9 mouse cellular contexts compared by ENCODE assay signal in the genomic region with DNA sequence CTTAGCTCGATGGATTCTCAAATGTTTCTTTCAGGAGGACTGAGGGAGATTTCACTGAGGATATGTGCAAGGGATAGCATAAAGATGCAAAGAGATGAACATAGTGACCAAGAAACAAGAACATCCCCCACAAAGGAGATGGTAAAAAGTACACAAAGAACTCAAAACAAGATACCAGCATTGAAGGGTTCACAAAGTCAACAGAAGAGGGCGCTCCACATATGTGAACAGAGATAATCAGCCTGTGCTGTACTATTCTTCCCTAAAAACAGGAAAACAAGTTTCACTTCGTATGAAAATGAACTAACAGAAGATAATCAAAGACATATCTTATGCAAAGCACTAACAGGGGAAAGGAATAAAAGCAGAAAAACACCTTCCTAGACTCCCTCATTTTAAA. TPM values are rescaled to one million over a fixed set of nuclear protein-coding genes. Genes with fewer than 3 reads are reported as not detected.
DNase-seq lines count a peak whose midpoint lies in the region; ATAC-seq and TF ChIP-seq lines count a peak whose summit lies in the region.
"Had no signal": no experiment of that assay in that cellular context is flagged by ENCODE, and none has a peak within 500 bp of the region (broad histone marks: within the 10 kb centered on the region; RNA-seq: fewer than 3 reads in every experiment).

No protein-coding gene starts in this region.

- TF ChIP-seq POLR2A in kidney, adult 2 months (IDR thresholded peaks at IDR 0.05; ENCODE audit: low read depth, low read length) = no peak
- no peak for TF ChIP-seq POLR2A in MEL (IDR thresholded peaks at IDR 0.05; ENCODE audit: control insufficient read depth in 1 of 2, insufficient read depth in 1 of 2, low read depth in 1 of 2, low read length in 2 of 2, poor library complexity in 1 of 2)

- peak; percentile 55 for TF ChIP-seq RAD21 in MEL (IDR thresholded peaks at IDR 0.05; ENCODE audit: low read depth, low read length)

- ATAC-seq in erythroid progenitor cell, adult 5-6 weeks (replicated peaks; ENCODE audit: low FRiP score, poor library complexity, severe bottlenecking) = no peak

- H3K9me3 ChIP-seq in MEL (replicated peaks; ENCODE audit: insufficient read depth, low read length) = no peaks in the 10 kb centered on the region
- H3K9me3 ChIP-seq: liver, embryonic 15.5 days had no signal

- no peaks in the 10 kb centered on the region for H3K27me3 ChIP-seq in kidney, adult 2 months (replicated peaks; ENCODE audit: control insufficient read depth, insufficient read depth, low read length)
- H3K27me3 ChIP-seq in MEL (ENCODE audit: control insufficient read depth in 1 of 2, insufficient read depth in 2 of 2, low read length in 2 of 2) = no peaks in the 10 kb centered on the region
- H3K27me3 ChIP-seq: liver, embryonic 15.5 days had no signal

- no peaks in the 10 kb centered on the region for H3K36me3 ChIP-seq in kidney, adult 2 months (ENCODE audit: control insufficient read depth, insufficient read depth, low read length)
- H3K36me3 ChIP-seq in MEL (ENCODE audit: control insufficient read depth in 1 of 2, insufficient read depth in 2 of 2, low read length in 2 of 2) = no peaks in the 10 kb centered on the region
- H3K36me3 ChIP-seq: liver, embryonic 15.5 days had no signal

- DNase-seq in kidney, adult 2 months = peak; percentile 28
- DNase-seq in kidney, adult 11 months = no peak
- DNase-seq in MEL (ENCODE audit: low read depth, low spot score) = peak; percentile 60
- DNase-seq in adrenal gland, postnatal 14 days = peak; percentile 39
- DNase-seq in heart, postnatal 4 days = peak; percentile 31
- peak; percentile 70 for DNase-seq in lung, postnatal 36 days

- no peaks in the 10 kb centered on the region for H3K4me1 ChIP-seq in kidney, adult 2 months (ENCODE audit: control insufficient read depth, insufficient read depth, low read length)
- no peaks in the 10 kb centered on the region for H3K4me1 ChIP-seq in MEL (ENCODE audit: control insufficient read depth in 1 of 2, insufficient read depth in 2 of 2, low read length in 2 of 2)
- H3K4me1 ChIP-seq: liver, embryonic 15.5 days had no signal

- H3K27ac ChIP-seq in kidney, adult 2 months (ENCODE audit: insufficient read depth, low read depth, low read length) = no peak overlapping the region
- H3K27ac ChIP-seq in MEL (ENCODE audit: control insufficient read depth, low read depth, low read length) = no peak overlapping the region
- H3K27ac ChIP-seq: liver, embryonic 15.5 days had no signal

- no peak overlapping the region for H3K4me3 ChIP-seq in kidney, adult 2 months (ENCODE audit: insufficient read depth, low read depth, low read length)
- no peak overlapping the region for H3K4me3 ChIP-seq in MEL (ENCODE audit: control insufficient read depth in 1 of 2, insufficient read depth in 1 of 2, low read depth in 2 of 2, low read length in 2 of 2)
- H3K4me3 ChIP-seq: erythroblast, embryonic 14.5 days; liver, embryonic 15.5 days had no signal

- no peaks in the 10 kb centered on the region for H3K79me2 ChIP-seq in MEL (ENCODE audit: control insufficient read depth, insufficient read depth, low read length, poor library complexity)

- TF ChIP-seq CTCF in kidney, adult 2 months (conservative IDR thresholded peaks at IDR 0.05; ENCODE audit: insufficient read depth, insufficient read length, low read depth, low read length) = no peak
- peak in 2 of 3 experiments; percentile 46 to 66; a peak in 4 of 6 replicates for TF ChIP-seq CTCF in MEL (IDR thresholded peaks at IDR 0.05 in 2 of 3, conservative IDR thresholded peaks at IDR 0.05 in 1 of 3; ENCODE audit: control insufficient read depth in 1 of 3, insufficient read depth in 1 of 3, low read depth in 2 of 3, low read length in 3 of 3, poor library complexity in 1 of 3, severe bottlenecking in 1 of 3)

- WGBS in kidney, adult 2 months = 27% methylated on average over 3 of the region's 3 CpGs

- no peak for TF ChIP-seq EP300 in MEL (IDR thresholded peaks at IDR 0.05; ENCODE audit: low read depth in 1 of 2, low read length in 2 of 2)

- H3K9ac ChIP-seq in MEL (ENCODE audit: control insufficient read depth, low read depth, low read length, poor library complexity, severe bottlenecking) = no peak overlapping the region
- H3K9ac ChIP-seq: liver, embryonic 15.5 days had no signal

TF ChIP-seq in MEL, 35 proteins besides CTCF, POLR2A, EP300 and RAD21:
- TF ChIP-seq GATA1 (IDR thresholded peaks at IDR 0.05; ENCODE audit: low read depth, low read length) = 0 out of 2 replicates have a peak, but pooled peaks have one; percentile 28
- TF ChIP-seq SMC3 (IDR thresholded peaks at IDR 0.05; ENCODE audit: low read depth, low read length) = peak; percentile 77
- peak; percentile 61 for TF ChIP-seq ZC3H11A (IDR thresholded peaks at IDR 0.05; ENCODE audit: low read depth, low read length)
- TF ChIP-seq MEF2A (IDR thresholded peaks at IDR 0.05; ENCODE audit: extremely low read depth, insufficient replicate concordance, low read depth, low read length, poor library complexity, severe bottlenecking) = no peak

RNA-seq across cellular contexts. Expression of gene Xlr5a, which starts 19.7 kb away (rescaled TPM):
- polyA plus RNA-seq in kidney, adult 2 months (2012; rRNA removed) = not detected in 2 replicates
- total RNA-seq in MEL (2012; rRNA removed) = not detected in 2 replicates
- polyA plus RNA-seq in MEL (2012; ENCODE audit: insufficient read depth in 1 of 2, insufficient read length in 2 of 2, low read depth in 1 of 2, low replicate concordance in 2 of 2, missing spikeins in 1 of 2) = not detected
- total RNA-seq in adrenal gland, postnatal 14 days (2021) = 0.26 TPM in 1 of 2 replicates, not detected in the other
- not detected for total RNA-seq in heart, postnatal 4 days (2021)
- total RNA-seq in erythroid progenitor cell, adult 5-6 weeks (2015; ENCODE audit: low replicate concordance) = not detected in 2 replicates
- not detected in 2 replicates for total RNA-seq in erythroid progenitor cell, adult 5-6 weeks (2017; ENCODE audit: low replicate concordance)
- polyA plus RNA-seq: erythroblast, embryonic 14.5 days; liver, embryonic 15.5 days had no signal

RNA-seq across cellular contexts. Expression of gene Xlr5c, which starts 19.7 kb away (rescaled TPM):
- polyA plus RNA-seq in kidney, adult 2 months (2012; rRNA removed) = 0.11 TPM in 1 of 2 replicates, not detected in the other
- total RNA-seq in MEL (2012; rRNA removed) = not detected in 2 replicates
- not detected for polyA plus RNA-seq in MEL (2012; ENCODE audit: insufficient read depth in 1 of 2, insufficient read length in 2 of 2, low read depth in 1 of 2, low replicate concordance in 2 of 2, missing spikeins in 1 of 2)
- 0.74 and 1.3 TPM in 2 replicates for total RNA-seq in adrenal gland, postnatal 14 days (2021)
- total RNA-seq in heart, postnatal 4 days (2021) = not detected
- total RNA-seq in erythroid progenitor cell, adult 5-6 weeks (2015; ENCODE audit: low replicate concordance) = not detected in 2 replicates
- not detected in 2 replicates for total RNA-seq in erythroid progenitor cell, adult 5-6 weeks (2017; ENCODE audit: low replicate concordance)
- polyA plus RNA-seq: erythroblast, embryonic 14.5 days; liver, embryonic 15.5 days had no signal

RNA-seq across cellular contexts. Expression of gene Gm45015, which starts 24.1 kb away (rescaled TPM):
- not detected in 2 replicates for polyA plus RNA-seq in kidney, adult 2 months (2012; rRNA removed)
- not detected in 2 replicates for total RNA-seq in MEL (2012; rRNA removed)
- not detected for polyA plus RNA-seq in MEL (2012; ENCODE audit: insufficient read depth in 1 of 2, insufficient read length in 2 of 2, low read depth in 1 of 2, low replicate concordance in 2 of 2, missing spikeins in 1 of 2)
- not detected in 2 replicates for total RNA-seq in adrenal gland, postnatal 14 days (2021)
- not detected for total RNA-seq in heart, postnatal 4 days (2021)
- not detected in 2 replicates for total RNA-seq in erythroid progenitor cell, adult 5-6 weeks (2015; ENCODE audit: low replicate concordance)
- not detected in 2 replicates for total RNA-seq in erythroid progenitor cell, adult 5-6 weeks (2017; ENCODE audit: low replicate concordance)
- polyA plus RNA-seq: erythroblast, embryonic 14.5 days; liver, embryonic 15.5 days had no signal

RNA-seq across cellular contexts. Expression of gene Zfp275, which starts 29.9 kb away (rescaled TPM):
- 6.3 and 6.8 TPM in 2 replicates for polyA plus RNA-seq in kidney, adult 2 months (2012; rRNA removed)
- 4.5 and 4.8 TPM in 2 replicates for total RNA-seq in MEL (2012; rRNA removed)
- 1 to 10 TPM in 1 of 2 experiments, not detected in 1; 5.9 TPM for polyA plus RNA-seq in MEL (2012; ENCODE audit: insufficient read depth in 1 of 2, insufficient read length in 2 of 2, low read depth in 1 of 2, low replicate concordance in 2 of 2, missing spikeins in 1 of 2)
- total RNA-seq in adrenal gland, postnatal 14 days (2021) = 19.3 and 22.9 TPM in 2 replicates
- 10 to 100 TPM; 12.2 to 12.3 TPM for total RNA-seq in heart, postnatal 4 days (2021)
- 0.42 and 2.9 TPM in 2 replicates for total RNA-seq in erythroid progenitor cell, adult 5-6 weeks (2015; ENCODE audit: low replicate concordance)
- total RNA-seq in erythroid progenitor cell, adult 5-6 weeks (2017; ENCODE audit: low replicate concordance) = 0.51 and 0.61 TPM in 2 replicates

RNA-seq across cellular contexts. Expression of gene Xlr3c, which starts 47.3 kb away (rescaled TPM):
- polyA plus RNA-seq in kidney, adult 2 months (2012; rRNA removed) = not detected in 2 replicates
- total RNA-seq in MEL (2012; rRNA removed) = 68.4 and 78.0 TPM in 2 replicates
- polyA plus RNA-seq in MEL (2012; ENCODE audit: insufficient read depth in 1 of 2, insufficient read length in 2 of 2, low read depth in 1 of 2, low replicate concordance in 2 of 2, missing spikeins in 1 of 2) = 100 to 1,000 TPM in 1 of 2 experiments, 10 to 100 TPM in 1; 73.5 to 162 TPM
- not detected in 2 replicates for total RNA-seq in adrenal gland, postnatal 14 days (2021)
- total RNA-seq in heart, postnatal 4 days (2021) = not detected
- total RNA-seq in erythroid progenitor cell, adult 5-6 weeks (2015; ENCODE audit: low replicate concordance) = not detected in 2 replicates
- total RNA-seq in erythroid progenitor cell, adult 5-6 weeks (2017; ENCODE audit: low replicate concordance) = not detected in 2 replicates
- polyA plus RNA-seq: erythroblast, embryonic 14.5 days; liver, embryonic 15.5 days had no signal
